Mouse (Mus musculus) frontal cortex, adult (tissue): Measurements from ENCODE around the gene Dusp16.

Experiments used
- ATAC-seq: cut with Nextera tagmentation; 2 replicates; pipeline ENCODE4 v1.9.2; 2017; ENCODE audit warnings: mild to moderate bottlenecking, moderate library complexity, mixed read lengths; ENCODE audit not compliant: low TSS enrichment

Dusp16 gene

DNA sequence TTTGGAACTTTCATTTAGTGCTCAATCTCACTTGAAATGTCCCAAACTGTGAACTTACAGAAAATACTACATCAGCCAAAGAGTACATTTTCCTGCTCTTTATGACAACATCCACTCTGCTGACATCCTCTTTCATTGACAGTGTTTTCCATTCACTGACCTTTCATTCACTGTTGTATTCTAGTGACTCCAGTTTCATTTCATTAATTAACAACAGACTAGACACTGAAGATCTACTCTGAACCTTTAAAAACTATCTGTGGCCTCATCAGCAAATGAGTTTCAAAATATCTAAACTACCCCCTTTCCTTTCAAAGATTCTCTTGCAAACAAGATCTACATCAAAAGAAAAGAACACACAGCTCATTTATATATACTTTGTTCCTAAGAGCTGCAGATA is 48.9 kb downstream of the Dusp16 start:
- no peak for ATAC-seq

DNA sequence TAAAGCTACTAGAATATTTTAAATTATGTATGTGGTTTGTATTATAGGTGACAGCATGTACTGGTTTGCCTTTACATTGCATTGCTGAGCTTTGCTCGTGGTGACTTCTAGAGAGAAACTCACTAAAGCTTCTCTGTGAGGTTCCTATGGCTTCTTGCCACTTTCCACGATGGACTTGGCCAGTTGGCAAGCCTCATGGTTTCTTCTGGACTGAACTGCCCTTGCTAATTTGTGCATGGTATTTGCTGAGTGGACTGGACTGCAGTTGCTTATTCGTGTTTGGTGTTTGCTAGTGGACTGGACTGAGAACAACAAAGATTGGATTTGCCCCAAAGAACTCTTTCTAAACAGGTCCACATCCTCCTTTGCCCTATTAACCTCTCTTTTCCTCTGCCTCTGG is 55.6 kb downstream of the Dusp16 start:
- ATAC-seq, result no peak

DNA sequence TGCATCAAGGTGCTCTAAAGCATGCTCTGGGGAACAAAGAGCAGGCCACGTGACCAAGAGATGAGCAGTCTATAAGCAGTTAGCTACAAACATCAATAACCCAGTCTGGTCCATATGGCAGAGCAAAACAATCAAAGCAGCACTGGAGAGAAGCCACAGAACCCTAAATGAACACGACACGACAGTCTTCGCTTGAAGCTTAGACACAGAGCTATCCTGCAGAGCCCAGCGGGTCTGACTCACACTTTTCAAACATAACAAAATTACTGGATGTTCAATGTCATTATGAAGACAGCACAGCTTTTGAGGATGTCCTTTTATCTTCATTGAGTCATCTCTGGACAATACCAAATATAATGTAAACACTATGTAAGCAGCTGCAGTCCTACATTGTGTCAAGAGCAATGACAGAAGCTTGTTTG is 58.6 kb downstream of the Dusp16 start:
- ATAC-seq, result 0 out of 2 replicates have a peak, but pooled peaks have one; percentile 23

DNA sequence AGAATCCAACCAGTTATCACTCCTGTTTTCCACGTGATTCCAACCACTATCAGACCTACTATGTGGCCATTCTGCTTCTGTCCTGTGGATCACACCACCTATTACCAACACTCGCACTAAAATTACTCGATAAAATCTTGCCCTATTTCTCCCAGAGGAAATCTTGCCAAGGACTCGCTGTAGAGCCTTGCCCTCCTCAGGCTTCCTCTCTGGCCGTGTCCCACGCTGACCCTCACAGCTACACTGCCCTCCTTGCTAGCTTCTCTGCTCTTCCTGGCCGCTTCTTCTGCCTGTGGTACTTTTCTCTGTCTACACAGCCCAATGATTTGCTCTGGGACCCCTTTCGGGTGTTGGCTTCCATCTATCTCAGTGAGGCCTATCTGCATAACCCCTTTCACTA is 59.6 kb downstream of the Dusp16 start:
- ATAC-seq, result no peak

DNA sequence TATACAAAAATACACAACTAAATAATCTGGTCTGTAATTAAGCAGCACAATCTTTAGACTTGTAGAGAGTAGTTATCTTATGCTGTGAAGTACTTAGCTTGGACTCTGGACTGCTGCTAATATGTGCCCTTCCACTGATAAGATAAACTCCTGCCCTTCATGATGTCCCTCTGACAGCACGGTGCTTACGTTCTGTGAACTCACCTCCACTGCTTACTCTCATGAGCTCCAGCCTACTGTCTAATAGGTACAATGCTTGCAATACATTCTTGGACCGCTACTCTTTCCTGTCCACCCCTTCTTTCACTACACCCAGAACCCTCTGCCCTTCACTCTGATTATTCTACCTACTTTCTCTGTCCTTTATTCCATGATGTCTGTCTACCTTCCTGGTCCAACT is 61.4 kb downstream of the Dusp16 start:
- no peak for ATAC-seq

DNA sequence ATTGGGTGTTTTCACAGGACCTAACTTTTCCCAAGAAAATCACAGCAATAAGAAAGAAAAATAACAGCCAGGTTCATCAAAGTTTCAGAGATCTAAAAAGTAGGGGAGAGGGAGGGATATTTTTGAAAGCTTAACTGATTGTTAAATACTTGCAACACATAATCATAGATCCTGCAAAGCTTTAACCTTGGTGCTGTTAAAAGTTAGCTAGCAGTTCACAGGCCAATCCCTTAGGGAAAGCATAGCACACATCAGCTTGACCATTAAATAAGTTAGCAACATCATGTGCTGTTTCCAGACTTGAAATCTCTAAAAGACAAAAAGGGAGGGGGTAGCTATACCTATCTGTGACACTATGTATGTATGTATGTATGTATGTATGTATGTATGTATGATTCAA is 67.0 kb downstream of the Dusp16 start:
- no peak for ATAC-seq

DNA sequence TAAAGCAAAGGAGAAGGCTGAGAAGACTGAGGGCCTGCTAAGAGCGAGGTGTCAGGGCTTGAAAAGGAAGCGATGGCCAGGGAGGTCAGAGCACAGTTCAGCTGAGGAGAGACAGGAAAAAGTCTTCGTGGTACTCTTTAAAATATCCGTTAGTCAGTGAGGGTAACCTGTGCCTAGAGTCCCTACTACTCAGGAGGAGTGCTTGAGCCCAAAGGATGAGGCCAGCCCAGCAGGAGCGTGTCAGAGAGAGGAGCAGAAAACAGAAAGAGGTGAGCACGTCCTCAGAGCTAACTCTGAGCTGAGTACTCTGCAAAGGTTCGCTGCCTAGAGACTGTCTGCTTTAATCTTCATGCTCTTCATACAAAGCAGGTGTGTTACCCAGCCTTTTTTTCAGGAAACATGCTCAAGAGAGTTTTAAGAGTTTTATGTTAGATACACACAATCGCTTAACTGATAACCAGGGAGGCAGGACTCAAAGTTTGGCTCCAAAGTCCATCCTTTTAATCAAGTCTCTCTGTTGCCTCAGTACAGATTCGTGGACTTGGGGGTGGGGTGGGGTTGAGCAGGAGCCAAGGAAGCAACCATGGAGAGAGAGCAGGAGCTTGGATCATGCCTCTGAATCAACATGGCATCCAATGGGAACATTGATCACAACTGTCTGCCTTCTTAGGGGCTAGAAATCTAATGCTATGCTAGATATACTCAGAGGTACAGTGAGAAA is 68.4 kb downstream of the Dusp16 start:
- no peak for ATAC-seq

DNA sequence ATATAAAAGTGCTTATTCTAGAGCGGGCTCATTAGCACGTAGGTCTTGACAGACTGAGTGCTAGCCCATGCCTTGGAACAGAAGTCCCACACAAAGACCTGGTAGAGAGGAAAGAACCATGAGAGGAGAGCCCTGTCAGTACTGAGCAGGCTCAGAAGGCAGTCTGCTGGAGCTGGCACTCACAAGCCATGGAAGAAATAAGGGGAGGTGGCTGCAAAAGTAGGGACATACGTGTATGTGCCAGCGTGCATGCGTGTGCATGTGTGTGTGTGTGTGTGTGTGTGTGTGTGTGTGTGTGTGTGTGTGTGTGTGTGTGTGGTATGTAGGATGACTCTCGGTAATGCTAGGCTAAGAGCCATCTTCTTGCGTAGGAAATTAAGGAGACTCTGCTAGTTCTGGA is 69.1 kb downstream of the Dusp16 start:
- ATAC-seq, result no peak

DNA sequence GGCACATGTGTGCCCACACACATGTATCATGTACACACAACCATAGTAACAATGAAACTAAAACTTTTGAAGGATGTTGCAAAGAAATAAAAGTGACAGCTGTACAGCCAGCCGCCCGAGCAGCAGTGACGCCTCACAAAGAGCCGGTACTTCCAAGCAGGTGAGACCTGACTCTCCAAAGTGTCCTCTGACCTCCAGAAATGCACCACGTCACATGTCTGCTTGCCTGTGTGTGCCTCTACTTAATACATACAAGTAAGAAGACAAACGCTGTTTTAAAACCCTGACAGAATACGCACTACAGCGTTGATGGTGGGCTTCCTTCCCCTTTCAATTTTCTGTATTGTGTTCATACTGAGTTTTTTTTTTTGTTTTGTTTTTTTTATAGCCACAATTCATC is 69.5 kb downstream of the Dusp16 start:
- no peak for ATAC-seq

DNA sequence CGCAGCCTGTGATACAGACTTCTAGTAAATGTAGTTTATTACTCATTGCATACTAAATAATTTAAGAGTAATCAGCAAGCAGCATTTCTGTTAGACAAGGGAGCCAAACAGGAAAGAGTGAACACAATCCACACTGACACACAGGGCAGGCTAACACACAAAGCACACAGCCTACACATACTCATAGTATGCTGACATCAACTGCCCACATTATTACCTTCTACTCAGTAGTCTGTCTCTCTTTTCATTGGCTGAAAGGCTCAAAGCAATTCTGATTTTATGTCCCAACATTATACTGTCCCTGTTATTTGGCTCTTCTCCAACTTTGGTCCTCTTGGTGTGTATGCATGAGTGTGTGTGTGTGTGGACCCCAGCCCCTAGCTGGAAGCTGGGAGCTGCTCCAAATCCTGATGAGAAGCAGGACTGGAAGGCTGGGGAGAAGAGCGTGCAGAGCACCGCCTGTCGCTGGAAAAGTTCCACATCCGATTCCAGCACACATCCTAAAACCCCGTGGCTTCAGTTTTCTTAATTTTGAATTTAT is 70.6 kb downstream of the Dusp16 start:
- no peak for ATAC-seq

DNA sequence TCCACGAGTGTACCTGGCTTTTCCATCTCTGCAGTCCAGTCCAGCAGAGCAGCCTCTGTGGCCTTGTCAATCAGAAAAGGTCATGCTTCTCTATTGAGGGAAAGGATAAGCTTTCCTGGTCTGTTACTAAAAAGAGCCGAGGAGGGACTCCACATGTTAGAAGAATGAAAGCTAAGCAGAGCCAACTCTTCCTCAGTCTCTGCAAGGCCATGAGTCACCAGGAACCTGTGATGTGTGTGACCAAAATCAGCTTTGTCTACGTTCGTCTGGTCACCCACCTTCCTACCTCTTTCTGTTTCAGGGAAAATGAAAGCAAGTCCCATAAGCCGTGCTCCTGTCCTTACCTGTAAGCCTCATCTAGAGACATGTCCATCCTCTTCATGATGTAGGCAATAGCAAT is 72.3 kb downstream of the Dusp16 start:
- ATAC-seq, result 0 out of 2 replicates have a peak, but pooled peaks have one; percentile 18

DNA sequence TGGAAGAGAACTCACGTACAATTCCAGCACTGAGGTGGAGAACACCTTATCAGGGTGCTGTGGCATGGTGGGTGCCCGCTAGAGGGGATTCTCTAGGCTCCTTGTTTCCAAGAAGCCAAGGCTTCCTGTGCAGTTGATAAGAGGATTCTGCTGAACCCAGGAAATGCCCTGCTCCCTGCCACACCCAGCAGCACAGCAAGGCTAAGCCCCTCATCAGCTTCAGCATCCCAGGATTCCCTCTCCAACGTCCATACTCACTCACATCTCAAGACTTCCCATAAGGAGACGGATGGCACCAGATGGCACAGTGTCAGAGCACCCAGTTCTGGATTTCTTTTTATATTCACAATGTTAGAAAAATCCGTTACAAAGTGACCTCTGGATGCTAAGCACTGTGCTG is 73.3 kb downstream of the Dusp16 start:
- no peak for ATAC-seq

DNA sequence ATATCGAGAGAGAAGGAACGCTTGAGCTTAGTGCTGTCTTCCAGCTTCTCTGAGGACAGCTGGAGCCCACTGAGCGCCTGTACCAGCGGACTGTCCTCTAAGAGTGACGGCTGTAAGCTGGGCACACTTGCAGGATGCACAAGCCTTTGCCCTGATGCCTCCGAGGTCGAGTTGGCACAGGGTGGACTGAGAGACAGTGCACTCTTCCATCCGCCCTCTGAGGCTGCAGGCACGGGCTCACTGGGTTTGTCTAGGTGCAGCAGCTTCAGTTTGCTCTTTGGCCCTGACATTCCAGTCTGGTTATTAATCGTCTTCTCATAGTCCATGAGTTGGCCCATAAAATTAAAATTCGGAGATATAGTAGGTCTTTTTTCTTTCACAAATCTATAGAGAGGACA is 73.8 kb downstream of the Dusp16 start:
- ATAC-seq, result no peak

DNA sequence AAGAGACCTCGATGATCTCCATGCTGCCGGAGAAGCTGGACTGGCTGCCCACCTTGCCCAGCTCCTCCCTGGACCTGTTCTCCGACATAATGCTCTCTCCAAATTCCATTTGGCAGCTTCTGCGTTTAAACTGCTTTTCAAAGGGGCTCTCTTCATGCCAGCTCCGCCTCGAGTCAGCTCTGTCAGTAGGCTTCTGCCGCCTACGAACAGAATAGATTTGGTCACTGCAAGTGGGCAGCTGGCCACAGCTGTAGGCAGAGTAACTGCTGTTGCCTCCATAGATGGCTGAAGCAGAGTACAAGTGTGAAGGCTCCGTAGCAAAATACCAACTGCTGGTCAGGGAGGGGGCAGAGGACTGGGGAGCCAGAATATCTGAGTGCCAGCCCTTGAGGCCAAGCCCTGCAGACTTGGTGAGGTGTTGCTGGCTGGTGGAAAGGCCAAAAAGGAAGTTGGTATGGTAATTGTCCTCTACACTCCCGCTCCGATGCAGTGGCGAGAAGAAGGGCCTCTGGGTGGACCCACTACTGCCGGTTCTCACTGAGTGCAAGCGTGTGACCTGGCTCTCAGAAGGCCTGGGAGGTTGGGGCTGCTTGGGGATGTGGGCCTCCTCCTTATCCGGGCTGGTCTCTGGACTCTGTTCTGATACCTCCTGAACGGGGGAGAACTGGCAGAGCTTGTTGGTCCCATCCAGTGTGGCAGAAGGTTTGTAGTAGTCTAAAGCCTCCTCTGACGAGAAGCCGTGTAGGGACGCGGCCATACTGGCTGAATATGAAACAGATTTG is 74.3 kb downstream of the Dusp16 start:
- peak; percentile 71 for ATAC-seq

DNA sequence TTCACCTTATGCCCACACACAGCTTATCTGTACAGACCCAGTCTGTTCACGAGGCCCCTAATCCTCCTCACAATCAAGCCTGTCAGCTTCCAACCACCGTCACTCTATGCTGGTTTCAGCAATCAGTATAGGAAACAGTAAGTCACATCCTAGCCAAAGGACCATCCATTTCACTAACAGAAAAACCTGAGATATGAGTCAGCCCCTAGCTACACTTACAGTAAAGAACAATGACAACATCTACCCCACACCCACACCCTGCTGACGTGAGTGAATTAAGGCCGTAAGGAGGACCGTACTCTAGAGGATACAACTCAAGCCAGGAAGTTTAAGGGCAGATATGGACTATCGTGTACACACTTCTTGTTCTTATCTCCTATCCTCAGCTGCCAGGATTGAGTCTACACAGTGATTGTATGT is 76.2 kb downstream of the Dusp16 start:
- no peak for ATAC-seq

DNA sequence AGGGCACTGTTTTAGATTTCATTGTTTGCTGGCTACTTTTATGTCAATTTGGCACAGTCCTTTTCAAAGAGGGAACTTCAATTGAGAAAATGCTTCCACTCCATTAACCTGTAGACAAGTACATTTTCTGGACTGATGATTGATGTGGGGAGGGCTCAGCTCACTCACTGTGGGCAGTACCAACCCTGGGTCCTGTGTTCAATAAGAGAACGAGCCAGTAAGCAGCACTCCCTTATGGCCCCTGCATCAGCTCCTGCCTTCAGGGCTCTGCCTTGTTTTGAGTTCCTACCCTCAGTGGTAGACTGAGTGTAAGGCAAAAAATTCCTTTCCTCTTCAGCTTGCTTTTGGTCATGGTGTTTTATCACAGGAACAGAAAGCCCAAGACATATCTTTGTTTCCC is 78.5 kb downstream of the Dusp16 start:
- no peak for ATAC-seq

DNA sequence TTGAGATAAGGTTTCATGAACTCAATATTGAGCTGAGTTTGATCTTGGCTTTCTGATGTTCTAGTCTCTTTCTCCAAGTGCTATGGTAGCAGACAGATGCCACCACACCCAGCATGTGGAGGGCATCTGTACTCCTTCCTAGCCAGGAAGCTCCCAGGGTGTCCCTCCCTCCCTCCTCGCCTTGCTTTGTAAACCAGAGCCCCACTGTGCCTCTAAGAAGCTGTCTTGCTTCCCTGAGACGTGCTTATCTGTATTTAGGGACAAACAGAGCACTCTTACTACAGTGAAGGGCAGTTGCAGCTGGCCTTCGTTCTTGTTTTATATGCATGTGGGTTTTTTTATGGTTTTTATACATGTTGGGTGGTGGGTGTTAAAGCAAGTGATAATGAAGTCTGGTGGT is 79.1 kb downstream of the Dusp16 start:
- no peak for ATAC-seq

DNA sequence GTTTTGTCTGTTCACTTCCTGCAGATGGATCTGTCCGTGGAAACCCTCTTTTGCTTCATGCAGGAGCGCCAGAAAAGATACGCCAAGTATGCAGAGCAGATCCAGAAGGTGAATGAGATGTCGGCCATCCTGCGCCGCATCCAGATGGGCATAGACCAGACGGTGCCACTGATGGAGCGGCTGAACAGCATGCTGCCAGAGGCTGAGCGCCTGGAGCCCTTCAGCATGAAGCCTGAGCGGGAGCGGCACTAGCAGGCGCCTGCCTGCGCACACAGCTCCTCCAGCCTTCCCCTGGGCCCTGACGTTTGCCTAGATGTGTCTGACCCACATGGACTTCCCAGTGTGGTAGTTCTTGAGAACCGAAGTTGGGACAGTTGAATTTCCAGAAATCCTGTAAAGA is 82.4 kb downstream of the Dusp16 start:
- ATAC-seq, result peak; percentile 50; the same call in 1 of the 2 replicates

DNA sequence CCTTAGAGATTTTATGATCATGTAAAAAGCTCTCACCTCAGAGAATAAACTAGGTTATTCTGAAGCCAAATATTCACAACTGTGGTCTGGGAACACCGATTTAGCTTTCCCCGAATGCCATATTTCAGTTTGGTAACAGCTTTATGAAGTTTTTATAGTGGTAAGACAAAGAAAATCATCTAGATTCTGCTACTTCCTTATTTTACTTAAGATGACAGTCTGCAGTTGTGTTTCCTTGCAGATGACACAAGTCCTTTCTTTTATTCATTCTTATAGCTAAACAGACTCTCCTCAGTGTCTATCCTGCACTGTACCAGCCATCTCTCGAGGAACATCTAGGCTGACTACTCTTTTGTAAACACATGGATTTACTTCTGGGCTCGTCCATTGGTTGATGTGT is 86.0 kb downstream of the Dusp16 start:
- no peak for ATAC-seq

DNA sequence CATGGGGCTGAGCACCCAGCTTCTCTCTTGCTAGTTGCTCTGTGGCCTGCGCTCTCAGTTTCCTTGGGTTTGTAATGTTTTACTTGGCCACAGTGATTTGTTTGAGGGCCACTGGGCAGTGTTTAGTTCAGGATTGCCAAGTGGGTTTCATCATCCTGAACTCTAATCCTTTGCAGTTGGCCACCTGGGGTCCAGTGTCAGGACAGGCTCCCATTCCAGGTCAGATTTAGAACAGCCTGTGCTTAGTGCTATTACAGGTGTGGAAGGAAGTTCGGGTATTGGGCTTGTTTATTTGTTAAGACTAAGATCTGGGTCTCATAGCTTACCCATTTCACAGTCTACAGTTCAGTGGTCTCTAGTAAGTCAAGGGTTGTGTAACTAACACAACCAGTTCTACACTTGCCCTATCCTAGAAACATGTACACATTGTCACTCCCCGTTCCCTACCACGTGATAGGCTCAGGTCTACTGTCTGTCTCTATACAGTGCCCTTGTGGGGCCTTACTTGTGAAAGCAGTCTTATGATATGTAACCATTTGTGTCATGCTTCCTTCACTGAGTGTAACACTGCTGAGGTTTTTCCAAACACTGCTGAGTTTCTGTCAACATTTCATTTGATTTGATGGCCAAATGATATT is 89.3 kb downstream of the Dusp16 start:
- ATAC-seq, result no peak

DNA sequence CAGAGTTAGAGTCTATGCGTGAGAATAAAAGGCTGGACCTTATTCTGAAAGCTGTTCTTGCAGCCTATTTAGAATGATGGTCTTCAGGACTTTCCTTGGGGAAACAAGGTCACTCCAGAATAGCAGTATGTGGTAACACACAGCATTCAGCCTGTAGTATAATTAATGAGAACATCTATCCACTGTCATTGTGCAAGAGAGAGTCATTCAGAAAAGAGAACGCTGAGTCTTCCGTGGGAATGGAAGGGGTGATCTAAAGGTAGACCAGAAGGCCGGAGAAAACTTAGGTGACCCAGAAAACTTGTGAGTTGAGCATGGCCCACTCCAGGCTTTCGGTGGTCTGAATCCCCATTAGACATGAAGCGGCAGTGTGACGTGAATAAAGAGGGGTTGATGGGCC is 90.2 kb downstream of the Dusp16 start:
- ATAC-seq, result no peak

DNA sequence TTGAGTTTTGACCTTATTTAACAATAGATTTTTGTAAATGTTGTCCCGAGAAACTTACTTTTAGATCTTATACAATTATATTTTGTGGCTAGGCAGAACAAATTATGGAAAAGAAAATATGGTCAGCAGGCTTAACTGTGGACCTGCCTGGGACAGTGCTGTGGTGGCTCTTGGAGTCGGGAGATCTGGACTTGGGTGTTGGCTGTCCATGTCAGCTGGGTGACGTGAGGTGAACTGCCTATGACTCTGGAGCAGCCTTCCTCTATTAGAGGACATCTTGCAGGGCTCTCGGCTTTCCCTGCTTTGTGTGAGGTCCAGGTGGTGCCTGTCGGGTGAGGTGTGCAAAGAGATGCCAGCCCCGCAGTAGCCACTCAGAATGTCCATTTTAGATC is 91.2 kb downstream of the Dusp16 start:
- ATAC-seq, result no peak
